Mouse (Mus musculus): ENCODE results near the gene Chrna9.

The Chrna9 gene

DNA sequence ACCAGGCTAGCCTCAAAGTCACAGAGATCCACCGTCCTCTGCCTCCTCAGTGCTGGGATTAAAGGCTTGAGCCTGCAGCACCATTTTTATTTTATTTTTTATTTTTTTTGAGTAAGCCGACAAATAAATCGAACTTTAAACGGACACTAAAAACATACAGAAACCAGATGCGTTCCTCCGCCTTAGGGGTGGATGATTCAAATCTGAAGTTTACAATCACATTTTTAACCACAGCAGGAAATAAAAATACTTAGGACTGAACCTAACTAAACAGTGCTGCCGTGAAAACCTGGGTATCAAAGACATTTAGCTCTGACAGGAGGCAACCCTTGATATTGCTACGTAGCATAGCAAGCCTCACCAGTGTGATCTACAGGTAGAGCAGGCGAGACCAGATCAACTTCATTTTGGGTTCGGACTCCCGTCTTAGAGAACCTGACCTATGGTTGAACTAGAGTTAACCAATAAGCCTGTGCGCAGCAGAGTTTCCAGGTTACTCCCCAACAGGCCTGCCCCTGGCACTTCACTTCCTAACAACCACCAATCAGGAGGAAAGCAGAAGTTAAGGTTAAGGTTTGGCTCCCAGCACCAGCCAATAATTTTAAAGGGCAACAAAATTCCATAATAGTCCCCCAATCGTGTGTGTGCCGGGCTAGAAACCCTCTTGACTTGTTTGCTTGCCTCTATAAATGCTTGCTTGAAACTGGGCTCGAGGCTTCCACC, 73.7 kb downstream of the Chrna9 start:
- DNase-seq (ENCODE audit: low read depth, low spot score), result no peak

DNA sequence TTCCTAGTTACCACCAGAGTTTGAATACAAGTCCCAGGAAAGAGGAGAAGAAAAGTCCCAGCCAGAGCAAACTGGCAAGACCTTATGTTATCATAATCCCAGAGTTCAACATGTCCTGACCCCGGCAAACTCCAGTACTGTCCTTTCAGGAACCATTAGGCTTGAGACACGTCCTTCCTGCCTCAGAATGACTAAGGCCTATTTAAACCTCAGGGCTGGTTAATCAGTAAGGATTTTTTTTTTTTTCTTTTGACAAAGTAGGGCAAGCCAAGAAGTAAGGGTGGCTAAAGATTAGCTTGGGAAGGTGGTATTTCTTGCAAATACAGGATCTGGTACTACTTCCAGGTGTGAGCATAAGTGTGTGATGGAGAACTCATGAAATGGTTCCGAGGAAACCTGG, 79.3 kb downstream of the Chrna9 start:
- no peak for DNase-seq (ENCODE audit: low read depth, low spot score)

- DNase-seq (ENCODE audit: low read depth, low spot score), result no peak
Observed at GRCm38 (mm10) chr5:66014437-66014836, 79.7 kb downstream of the Chrna9 start.

- DNase-seq (ENCODE audit: low read depth, low spot score), result no peak
Observed at GRCm38 (mm10) chr5:66015449-66015961, 80.8 kb downstream of the Chrna9 start.

GRCm38 (mm10) chr5:66026796-66027195, 92.1 kb downstream of the Chrna9 start:
- DNase-seq (ENCODE audit: low read depth, low spot score), result no peak
